Mouse (Mus musculus) liver, embryonic 12.5 days (tissue): Measurements from ENCODE around the gene Ppa1. TPM values are rescaled to one million over a fixed set of nuclear protein-coding genes. Genes with fewer than 3 reads are reported as not detected.

Experiments used
- ATAC-seq: fragments of 200-750 bp; cut with Nextera tagmentation; 2 replicates; pipeline ENCODE4 v1.8.0; 2017; ENCODE audit warnings: moderate number of reproducible peaks, mild to moderate bottlenecking, moderate library complexity
- H3K27ac ChIP-seq: fragments of 300-500 bp; sonication (generic); 2 replicates; pipeline ENCODE4 v1.5.1; 2016; ENCODE audit warnings: mild to moderate bottlenecking
- H3K27me3 ChIP-seq: fragments of 300-500 bp; sonication (generic); replicated peaks from 2 replicates; pipeline ENCODE4 v1.6.1; 2016; ENCODE audit warnings: mild to moderate bottlenecking, moderate library complexity
- H3K36me3 ChIP-seq: fragments of 300-500 bp; sonication (generic); 2 replicates; pipeline ENCODE4 v1.6.1; 2016; ENCODE audit warnings: mild to moderate bottlenecking, moderate library complexity
- H3K4me1 ChIP-seq: fragments of 300-500 bp; sonication (generic); 2 replicates; pipeline ENCODE4 v1.6.1; 2016
- H3K4me2 ChIP-seq: fragments of 300-500 bp; sonication (generic); 2 replicates; pipeline ENCODE4 v1.6.1; 2016; ENCODE audit warnings: mild to moderate bottlenecking, moderate library complexity
- H3K4me3 ChIP-seq: fragments of 300-500 bp; sonication (generic); 2 replicates; pipeline ENCODE4 v1.5.1; 2016; ENCODE audit warnings: mild to moderate bottlenecking, moderate library complexity
- H3K9ac ChIP-seq: fragments of 300-500 bp; sonication (generic); 2 replicates; pipeline ENCODE4 v1.6.1; 2016; ENCODE audit warnings: mild to moderate bottlenecking, moderate library complexity
- H3K9me3 ChIP-seq: fragments of 300-500 bp; sonication (generic); replicated peaks from 2 replicates; pipeline ENCODE4 v1.6.1; 2016; ENCODE audit warnings: mild to moderate bottlenecking, moderate library complexity
- WGBS: fragments of 180-500 bp; shearing (Covaris S2); methylation state at CpG from one replicate; pipeline ENCODE4 v1.1.7; 2016; ENCODE audit not compliant: insufficient replicate concordance; 5-methylcytosine and 5-hydroxymethylcytosine counted together
- polyA plus RNA-seq: library from polyadenylated mRNA; unstranded; fragments of >200 nt; fragmentation: Nextera tagmentation; extraction: Ambion mirVana; gene quantifications from 2 replicates; pipeline ENCODE4 v1.2.1, GENCODE M21; 2016

Gene Ppa1
- polyA plus RNA-seq, 1 experiment from 2014 or later: 147 TPM

GRCm38 (mm10) chr10:61675935-61676334, 27.6 kb downstream of the Ppa1 start:
- peak; percentile 30 for ATAC-seq
- H3K36me3 ChIP-seq: peaks cover 41% of the 10 kb centered on the region
- 35% methylated on average over 3 of the region's 3 CpGs for WGBS
- H3K9me3 ChIP-seq: no peaks in the 10 kb centered on the region
- H3K27ac ChIP-seq: peak overlapping the region; percentile 47; the same call in 1 of the 2 replicates
- peak overlapping the region; percentile 12; the same call in 1 of the 2 replicates for H3K4me2 ChIP-seq
- H3K4me3 ChIP-seq: no peak overlapping the region
- no peaks in the 10 kb centered on the region for H3K27me3 ChIP-seq
- peaks cover 29% of the 10 kb centered on the region for H3K4me1 ChIP-seq
- 0 out of 2 replicates have a peak overlapping the region, but pooled peaks have one; percentile 3 for H3K9ac ChIP-seq

- WGBS: 46% methylated on average over 9 of the region's 9 CpGs
- peaks cover 44% of the 10 kb centered on the region for H3K4me1 ChIP-seq
- peaks cover 24% of the 10 kb centered on the region for H3K36me3 ChIP-seq
- no peaks in the 10 kb centered on the region for H3K9me3 ChIP-seq
- H3K27ac ChIP-seq: peak overlapping the region; percentile 87
- H3K27me3 ChIP-seq: no peaks in the 10 kb centered on the region
- H3K4me2 ChIP-seq: peak overlapping the region; percentile 83
- H3K4me3 ChIP-seq: peak overlapping the region; percentile 100
- 0 out of 2 replicates have a peak, but pooled peaks have one; percentile 2 for ATAC-seq
- H3K9ac ChIP-seq: peak overlapping the region; percentile 95
These were observed 31.2 kb downstream of the Ppa1 start for GRCm38 (mm10) chr10:61679545-61679944.

GRCm38 (mm10) chr10:61680015-61680913, 31.9 kb downstream of the Ppa1 start, which contains the start of gene Sar1a:
Gene Sar1a, plus strand, starts transcription at chr10:61680299.
- H3K27ac ChIP-seq: peak within 1 kb of the TSS; percentile 87
- WGBS: under 1% methylated on average over 84 of the region's 84 CpGs
- no peaks in the 10 kb centered on the region for H3K9me3 ChIP-seq
- peak within 1 kb of the TSS; percentile 95 for H3K9ac ChIP-seq
- peak; percentile 99 for ATAC-seq
- H3K4me1 ChIP-seq: peaks cover 40% of the 10 kb centered on the region
- H3K4me3 ChIP-seq: peak within 1 kb of the TSS; percentile 100
- H3K4me2 ChIP-seq: peak within 1 kb of the TSS; percentile 83
- H3K27me3 ChIP-seq: no peaks in the 10 kb centered on the region
- peaks cover 24% of the 10 kb centered on the region for H3K36me3 ChIP-seq

- H3K9ac ChIP-seq: no peak overlapping the region
- no peak overlapping the region for H3K4me2 ChIP-seq
- 82% methylated on average over 8 of the region's 8 CpGs for WGBS
- peaks cover 95% of the 10 kb centered on the region for H3K36me3 ChIP-seq
- no peaks in the 10 kb centered on the region for H3K9me3 ChIP-seq
- no peaks in the 10 kb centered on the region for H3K27me3 ChIP-seq
- no peak overlapping the region for H3K27ac ChIP-seq
- ATAC-seq: no peak
- H3K4me1 ChIP-seq: no peaks in the 10 kb centered on the region
- no peak overlapping the region for H3K4me3 ChIP-seq
These were observed 41.1 kb downstream of the Ppa1 start for GRCm38 (mm10) chr10:61689405-61689804.

- H3K9ac ChIP-seq: no peak overlapping the region
- ATAC-seq: no peak
- 76% methylated on average over 4 of the region's 4 CpGs for WGBS
- no peak overlapping the region for H3K4me2 ChIP-seq
- H3K27me3 ChIP-seq: no peaks in the 10 kb centered on the region
- peaks cover 63% of the 10 kb centered on the region for H3K36me3 ChIP-seq
- H3K4me1 ChIP-seq: peaks cover 25% of the 10 kb centered on the region
- H3K4me3 ChIP-seq: no peak overlapping the region
- H3K9me3 ChIP-seq: no peaks in the 10 kb centered on the region
- H3K27ac ChIP-seq: 0 out of 2 replicates have a peak overlapping the region, but pooled peaks have one; percentile 22
These were observed 45.2 kb downstream of the Ppa1 start for GRCm38 (mm10) chr10:61693563-61693962.

GRCm38 (mm10) chr10:61694870-61695670, 46.7 kb downstream of the Ppa1 start, which contains the start of gene Tysnd1:
Gene Tysnd1, plus strand, starts transcription at chr10:61695514.
- WGBS: under 1% methylated on average over 42 of the region's 42 CpGs
- peak within 1 kb of the TSS; percentile 99 for H3K4me2 ChIP-seq
- H3K9ac ChIP-seq: peak within 1 kb of the TSS; percentile 84
- H3K36me3 ChIP-seq: peaks cover 63% of the 10 kb centered on the region
- peak within 1 kb of the TSS; percentile 83 for H3K4me3 ChIP-seq
- no peaks in the 10 kb centered on the region for H3K9me3 ChIP-seq
- H3K27ac ChIP-seq: peak within 1 kb of the TSS; percentile 70
- H3K27me3 ChIP-seq: no peaks in the 10 kb centered on the region
- peak; percentile 96 for ATAC-seq
- H3K4me1 ChIP-seq: peaks cover 25% of the 10 kb centered on the region

- H3K9ac ChIP-seq: peak overlapping the region; percentile 84
- under 1% methylated on average over 104 of the region's 111 CpGs for WGBS
- H3K4me1 ChIP-seq: peaks cover 25% of the 10 kb centered on the region
- H3K9me3 ChIP-seq: no peaks in the 10 kb centered on the region
- peak overlapping the region; percentile 99 for H3K4me2 ChIP-seq
- H3K27ac ChIP-seq: peak overlapping the region; percentile 70
- H3K4me3 ChIP-seq: peak overlapping the region; percentile 83
- ATAC-seq: peak; percentile 64
- H3K27me3 ChIP-seq: no peaks in the 10 kb centered on the region
- peaks cover 60% of the 10 kb centered on the region for H3K36me3 ChIP-seq
These were observed 47.6 kb downstream of the Ppa1 start for GRCm38 (mm10) chr10:61695703-61696559.

- peak overlapping the region; percentile 83 for H3K4me3 ChIP-seq
- H3K9ac ChIP-seq: peak overlapping the region; percentile 84
- peaks cover 60% of the 10 kb centered on the region for H3K36me3 ChIP-seq
- no peak for ATAC-seq
- H3K4me2 ChIP-seq: peak overlapping the region; percentile 99
- H3K27me3 ChIP-seq: no peaks in the 10 kb centered on the region
- peaks cover 25% of the 10 kb centered on the region for H3K4me1 ChIP-seq
- H3K27ac ChIP-seq: peak overlapping the region; percentile 70; the same call in 1 of the 2 replicates
- no peaks in the 10 kb centered on the region for H3K9me3 ChIP-seq
- WGBS: 5% methylated on average over 19 of the region's 19 CpGs
These were observed 48.1 kb downstream of the Ppa1 start for GRCm38 (mm10) chr10:61696560-61696823.

GRCm38 (mm10) chr10:61697028-61697427, 48.7 kb downstream of the Ppa1 start:
- Histone ChIP-seq H3K4me3 (peak overlapping the region; percentile 83), H3K27me3 (no peaks in the 10 kb centered on the region), H3K27ac (no peak overlapping the region), H3K4me1 (peaks cover 25% of the 10 kb centered on the region), H3K9me3 (no peaks in the 10 kb centered on the region), H3K9ac (peak overlapping the region; percentile 84), H3K4me2 (peak overlapping the region; percentile 99), H3K36me3 (peaks cover 60% of the 10 kb centered on the region)
- no peak for ATAC-seq
- 75% methylated on average over 2 of the region's 2 CpGs for WGBS

- H3K4me3 ChIP-seq: no peak overlapping the region
- H3K36me3 ChIP-seq: peaks cover 37% of the 10 kb centered on the region
- WGBS: 69% methylated on average over 4 of the region's 4 CpGs
- H3K4me2 ChIP-seq: no peak overlapping the region
- no peak for ATAC-seq
- H3K27ac ChIP-seq: no peak overlapping the region
- H3K27me3 ChIP-seq: no peaks in the 10 kb centered on the region
- no peak overlapping the region for H3K9ac ChIP-seq
- H3K4me1 ChIP-seq: peaks cover 14% of the 10 kb centered on the region; the same call in 1 of the 2 replicates
- no peaks in the 10 kb centered on the region for H3K9me3 ChIP-seq
These were observed 56.3 kb downstream of the Ppa1 start for GRCm38 (mm10) chr10:61704663-61705062.
